Mouse (Mus musculus): ENCODE measurements at regions not wholly inside any gene's neighbourhood (a gene's known extent, or its start where the extent isn't known, plus 50 kb on each side); places are given as distances from the start of the nearest gene placed in this dataset.
"Not testable (repeated sequence)": the region's sequence is repeated elsewhere in the genome, so short reads cannot be mapped to it uniquely, and the experiment has no call there.

DNA sequence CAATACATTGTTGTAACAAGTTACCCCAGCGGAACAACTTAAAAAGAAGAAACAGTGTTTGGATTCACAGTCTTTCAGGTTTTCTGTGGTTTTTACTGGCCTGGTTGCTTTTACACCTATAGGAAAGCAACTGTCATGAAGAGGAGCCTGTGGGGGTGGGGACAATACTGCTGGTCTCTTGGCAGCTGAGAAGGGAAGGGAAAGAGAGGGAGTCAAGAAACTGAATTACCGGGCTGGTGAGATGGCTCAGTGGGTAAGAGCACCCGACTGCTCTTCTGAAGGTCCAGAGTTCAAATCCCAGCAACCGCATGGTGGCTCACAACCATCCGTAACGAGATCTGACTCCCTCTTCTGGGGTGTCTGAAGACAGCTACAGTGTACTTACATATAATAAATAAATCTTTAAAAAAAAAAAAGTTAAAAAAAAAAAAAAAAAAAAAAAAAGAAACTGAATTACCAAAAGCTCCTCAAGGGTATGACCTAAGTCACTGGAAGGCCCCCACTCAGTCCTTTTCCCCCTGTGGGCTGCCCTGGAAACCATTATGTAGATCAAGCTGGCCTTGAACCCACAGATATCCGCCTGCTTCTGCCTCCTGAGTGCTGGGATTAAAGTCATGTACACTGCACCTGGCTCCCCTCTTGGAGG is 114.3 kb upstream of the Nebl start:
- not testable (repeated sequence) for DNase-seq

DNA sequence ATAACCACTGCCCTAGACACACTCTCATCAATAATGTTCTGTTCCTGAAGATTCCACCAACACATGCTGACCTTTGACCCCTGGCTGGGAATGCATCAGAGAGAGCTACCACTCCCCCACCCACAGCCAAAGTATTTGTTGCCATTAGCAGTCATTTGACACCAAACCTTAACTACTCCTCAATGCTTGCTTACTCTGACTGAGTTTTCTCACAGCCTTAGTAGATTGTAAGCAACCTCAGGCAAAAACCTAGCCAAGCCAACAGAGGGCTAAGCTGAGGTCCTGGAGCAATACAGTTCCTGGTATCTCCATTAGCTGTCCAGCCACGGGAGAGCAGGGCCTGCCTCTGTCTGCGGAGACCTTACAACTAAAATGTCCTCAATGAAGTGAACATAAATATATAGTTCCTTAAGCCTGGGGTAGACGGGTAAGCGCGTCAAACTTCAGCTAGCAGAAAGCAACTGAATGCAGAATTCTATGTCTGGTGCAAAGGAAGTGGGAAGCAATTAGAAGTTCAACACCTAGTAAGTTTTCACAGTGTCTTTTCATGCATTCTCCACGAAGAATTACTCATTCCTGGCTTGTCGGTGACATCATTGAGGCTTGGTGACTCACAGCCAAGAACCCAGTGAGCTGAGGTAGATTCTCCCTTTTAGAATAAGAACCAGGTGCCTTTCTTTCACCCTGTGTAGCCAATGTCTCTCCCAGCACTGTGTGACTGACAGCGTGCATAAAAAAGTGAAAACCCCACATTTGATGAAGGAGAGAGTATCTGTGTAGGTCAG is 113.6 kb upstream of the Nebl start:
- DNase-seq = no peak

DNA sequence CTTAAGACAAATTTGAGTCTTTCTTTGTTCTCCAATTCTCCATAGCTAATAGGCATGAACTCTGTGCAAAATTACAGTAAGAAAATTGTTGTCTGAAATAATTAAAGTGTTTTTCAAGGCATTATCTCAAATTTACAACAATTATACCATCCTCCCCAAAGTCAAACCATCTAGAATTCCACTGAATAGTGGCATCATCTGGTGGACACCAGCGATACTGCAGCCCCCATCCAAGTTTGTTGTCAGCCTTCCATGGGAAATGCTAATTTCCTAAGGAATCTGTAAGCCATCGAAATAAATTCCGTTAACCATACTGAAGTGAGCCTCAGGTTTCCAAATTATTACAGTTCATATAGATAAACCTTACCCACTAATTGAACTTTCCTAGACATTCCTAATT is 110.7 kb upstream of the Nebl start:
- peak; percentile 34 for DNase-seq

- DNase-seq = no peak
Observed at GRCm38 (mm10) chr2:17841546-17841945, 110.3 kb upstream of the Nebl start.

DNA sequence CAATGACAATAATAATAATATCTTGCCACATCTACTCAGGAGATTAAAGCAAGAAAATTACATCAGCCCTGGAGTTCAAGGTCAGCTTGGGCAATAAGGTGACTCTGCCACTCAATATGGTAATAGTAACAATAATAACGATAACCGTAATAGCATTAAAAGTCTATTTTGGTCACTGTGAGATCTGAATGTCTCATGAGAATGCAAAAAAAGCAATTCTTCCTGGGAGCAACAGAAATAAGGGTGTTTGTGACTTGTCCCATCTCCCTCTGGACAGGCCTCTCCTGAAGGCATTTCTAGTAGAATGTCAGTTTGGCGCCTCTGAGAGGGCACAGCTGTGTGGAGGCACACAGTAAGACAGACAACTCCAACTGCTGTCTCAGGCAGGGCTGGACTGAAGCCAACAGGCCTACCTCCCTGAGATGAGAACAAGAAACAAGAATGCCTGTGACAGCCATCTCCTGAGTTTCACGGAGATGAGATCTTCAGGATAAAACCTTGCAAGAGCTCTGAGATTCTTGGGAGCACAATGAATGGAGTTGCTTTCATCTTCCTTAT is 109.8 kb upstream of the Nebl start:
- peak; percentile 8 for DNase-seq

- peak; percentile 8 for DNase-seq
Observed at GRCm38 (mm10) chr2:17839649-17840048, 108.4 kb upstream of the Nebl start.

GRCm38 (mm10) chr2:17838859-17839581 is 107.8 kb upstream of the Nebl start:
- no peak for DNase-seq

- no peak for DNase-seq
Observed at GRCm38 (mm10) chr2:17838381-17838680, 107.1 kb upstream of the Nebl start.

GRCm38 (mm10) chr2:17837541-17838380 is 106.5 kb upstream of the Nebl start:
- no peak for DNase-seq

GRCm38 (mm10) chr2:17832726-17833125 is 101.5 kb upstream of the Nebl start:
- DNase-seq = peak; percentile 9

- DNase-seq = no peak
Observed at GRCm38 (mm10) chr2:17830216-17830615, 99.0 kb upstream of the Nebl start.

GRCm38 (mm10) chr2:17825271-17825670 is 94.0 kb upstream of the Nebl start:
- no peak for DNase-seq

DNA sequence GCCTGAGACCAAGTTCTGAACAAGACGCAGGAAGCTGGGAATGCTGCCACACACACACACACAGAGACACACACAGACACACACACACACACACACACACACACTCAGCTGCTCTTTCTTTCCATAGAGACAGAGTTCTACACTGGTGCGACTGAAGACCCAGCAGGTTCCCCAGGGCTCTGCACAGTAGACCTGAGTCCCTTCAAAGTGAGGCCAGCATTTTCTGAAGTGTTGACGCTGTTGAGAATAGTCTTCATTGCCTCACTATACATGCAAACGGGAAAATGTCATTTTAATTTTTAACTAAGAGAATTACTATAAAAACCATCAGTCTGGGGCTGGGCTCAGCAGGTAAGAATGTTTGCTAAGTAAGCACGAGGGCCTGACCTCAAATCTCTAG is 92.9 kb upstream of the Nebl start:
- DNase-seq = no peak

GRCm38 (mm10) chr2:17822621-17823006 is 91.3 kb upstream of the Nebl start:
- DNase-seq = no peak

GRCm38 (mm10) chr2:17821878-17822620 is 90.8 kb upstream of the Nebl start:
- no peak for DNase-seq

- no peak for DNase-seq
Observed at GRCm38 (mm10) chr2:17811943-17812670, 80.8 kb upstream of the Nebl start.
